Mouse (Mus musculus): ENCODE results near the gene Ppp1r37. TPM values are rescaled to one million over a fixed set of nuclear protein-coding genes. Genes with fewer than 3 reads are reported as not detected.

The Ppp1r37 gene
- 121 TPM for polyA plus RNA-seq (2015; fragmentation: Illumina TruSeq; extraction: RNeasy Lipid Tissue Mini Kit (QIAGEN cat#74804); ENCODE audit: low read depth, low replicate concordance)

GRCm38 (mm10) chr7:19562643-19563410 is at the start of gene Ppp1r37:
Gene Ppp1r37 (minus strand): TSS chr7:19563076.

GRCm38 (mm10) chr7:19603849-19604605 is 41.2 kb upstream of the Ppp1r37 start, which contains the start of gene Clasrp:
Gene Clasrp (minus strand): TSS chr7:19604486.

GRCm38 (mm10) chr7:19577141-19577852 is 14.4 kb upstream of the Ppp1r37 start, which contains the start of the genes Zfp296 and Gemin7:
Gene Zfp296 (plus strand): TSS chr7:19577287.
Gene Gemin7 (minus strand): TSS chr7:19577595.

GRCm38 (mm10) chr7:19517652-19518365 is 45.1 kb downstream of the Ppp1r37 start, which contains the start of gene Nkpd1:
Gene Nkpd1 (plus strand): TSS chr7:19517838.

DNA sequence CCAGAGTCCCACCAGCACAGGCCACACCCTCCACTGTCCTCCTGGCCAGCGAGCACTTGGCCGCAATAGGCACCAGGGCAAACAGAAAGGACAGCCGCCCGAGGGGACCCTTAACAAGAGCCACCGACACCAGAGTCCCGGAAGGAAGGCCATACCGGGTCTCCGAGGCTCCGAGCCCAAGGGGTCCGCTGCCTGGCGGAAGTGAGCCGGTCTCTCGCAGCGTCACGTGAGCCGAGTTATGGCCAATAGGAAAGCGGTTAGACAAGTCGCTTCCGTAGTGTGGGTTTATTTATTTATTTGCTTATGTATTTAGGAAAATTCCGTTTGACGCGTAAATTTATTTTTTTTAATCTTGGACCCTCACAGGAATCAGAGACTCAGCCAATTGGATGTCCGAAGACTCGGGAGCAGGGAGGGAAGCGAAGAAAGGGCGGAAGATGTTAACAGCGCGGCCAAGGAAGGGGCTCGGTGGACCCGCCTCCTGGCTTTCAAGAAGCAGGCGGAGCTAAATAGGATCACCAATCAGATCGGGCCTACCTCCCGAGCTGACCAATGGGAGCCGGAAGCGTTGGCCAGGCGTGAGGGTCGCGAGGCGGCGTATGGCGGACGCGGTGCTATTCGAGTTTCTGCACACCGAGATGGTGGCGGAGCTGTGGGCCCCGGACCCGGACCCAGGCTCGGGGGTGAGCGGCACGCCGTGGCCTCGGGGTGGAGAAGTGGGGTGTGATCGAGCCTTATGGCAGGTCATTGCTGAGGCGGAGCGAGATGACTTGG is 54.5 kb downstream of the Ppp1r37 start, which contains the start of the genes Bloc1s3 and Trappc6a:
Bloc1s3 (minus strand) TSS at position 218 of the 774 bp plus-strand sequence.
Trappc6a (plus strand) TSS at position 246 of the 774 bp plus-strand sequence.

Other genes starting within 250 kb of the Ppp1r37 start
- 39.0 TPM for gene Ercc1, start 218.3 kb downstream of the Ppp1r37 start, polyA plus RNA-seq (2015; fragmentation: Illumina TruSeq; extraction: RNeasy Lipid Tissue Mini Kit (QIAGEN cat#74804); ENCODE audit: low read depth, low replicate concordance)
- 17.9 TPM for gene Cd3eap, start 203.6 kb downstream of the Ppp1r37 start, polyA plus RNA-seq (2015; fragmentation: Illumina TruSeq; extraction: RNeasy Lipid Tissue Mini Kit (QIAGEN cat#74804); ENCODE audit: low read depth, low replicate concordance)
- gene Ppp1r13l, start 203.3 kb downstream of the Ppp1r37 start, polyA plus RNA-seq (2015; fragmentation: Illumina TruSeq; extraction: RNeasy Lipid Tissue Mini Kit (QIAGEN cat#74804); ENCODE audit: low read depth, low replicate concordance), result 2.5 TPM
- 28.2 TPM for gene Ercc2, start 181.1 kb downstream of the Ppp1r37 start, polyA plus RNA-seq (2015; fragmentation: Illumina TruSeq; extraction: RNeasy Lipid Tissue Mini Kit (QIAGEN cat#74804); ENCODE audit: low read depth, low replicate concordance)
- gene Klc3, start 159.0 kb downstream of the Ppp1r37 start, polyA plus RNA-seq (2015; fragmentation: Illumina TruSeq; extraction: RNeasy Lipid Tissue Mini Kit (QIAGEN cat#74804); ENCODE audit: low read depth, low replicate concordance), result 2.6 TPM
- 0.62 TPM for gene Ckm, start 158.3 kb downstream of the Ppp1r37 start, polyA plus RNA-seq (2015; fragmentation: Illumina TruSeq; extraction: RNeasy Lipid Tissue Mini Kit (QIAGEN cat#74804); ENCODE audit: low read depth, low replicate concordance)
- gene Mark4, start 104.3 kb downstream of the Ppp1r37 start, polyA plus RNA-seq (2015; fragmentation: Illumina TruSeq; extraction: RNeasy Lipid Tissue Mini Kit (QIAGEN cat#74804); ENCODE audit: low read depth, low replicate concordance), result 41.6 TPM
- 0.21 TPM for gene Exoc3l2, start 99.7 kb downstream of the Ppp1r37 start, polyA plus RNA-seq (2015; fragmentation: Illumina TruSeq; extraction: RNeasy Lipid Tissue Mini Kit (QIAGEN cat#74804); ENCODE audit: low read depth, low replicate concordance)
- 7.8 TPM for gene Bloc1s3, start 54.7 kb downstream of the Ppp1r37 start, polyA plus RNA-seq (2015; fragmentation: Illumina TruSeq; extraction: RNeasy Lipid Tissue Mini Kit (QIAGEN cat#74804); ENCODE audit: low read depth, low replicate concordance)
- gene Trappc6a, start 54.7 kb downstream of the Ppp1r37 start, polyA plus RNA-seq (2015; fragmentation: Illumina TruSeq; extraction: RNeasy Lipid Tissue Mini Kit (QIAGEN cat#74804); ENCODE audit: low read depth, low replicate concordance), result 20.7 TPM
- gene Nkpd1, start 45.2 kb downstream of the Ppp1r37 start, polyA plus RNA-seq (2015; fragmentation: Illumina TruSeq; extraction: RNeasy Lipid Tissue Mini Kit (QIAGEN cat#74804); ENCODE audit: low read depth, low replicate concordance), result 0.51 TPM
- gene Zfp296, start 14.2 kb upstream of the Ppp1r37 start, polyA plus RNA-seq (2015; fragmentation: Illumina TruSeq; extraction: RNeasy Lipid Tissue Mini Kit (QIAGEN cat#74804); ENCODE audit: low read depth, low replicate concordance), result 2.2 TPM
- 70.4 TPM for gene Gemin7, start 14.5 kb upstream of the Ppp1r37 start, polyA plus RNA-seq (2015; fragmentation: Illumina TruSeq; extraction: RNeasy Lipid Tissue Mini Kit (QIAGEN cat#74804); ENCODE audit: low read depth, low replicate concordance)
- 61.8 TPM for gene Clasrp, start 41.4 kb upstream of the Ppp1r37 start, polyA plus RNA-seq (2015; fragmentation: Illumina TruSeq; extraction: RNeasy Lipid Tissue Mini Kit (QIAGEN cat#74804); ENCODE audit: low read depth, low replicate concordance)
- 5.4 TPM for gene Relb, start 66.4 kb upstream of the Ppp1r37 start, polyA plus RNA-seq (2015; fragmentation: Illumina TruSeq; extraction: RNeasy Lipid Tissue Mini Kit (QIAGEN cat#74804); ENCODE audit: low read depth, low replicate concordance)
- gene Clptm1, start 102.0 kb upstream of the Ppp1r37 start, polyA plus RNA-seq (2015; fragmentation: Illumina TruSeq; extraction: RNeasy Lipid Tissue Mini Kit (QIAGEN cat#74804); ENCODE audit: low read depth, low replicate concordance), result 134 TPM
- not detected for gene Apoc2, start 114.9 kb upstream of the Ppp1r37 start, polyA plus RNA-seq (2015; fragmentation: Illumina TruSeq; extraction: RNeasy Lipid Tissue Mini Kit (QIAGEN cat#74804); ENCODE audit: low read depth, low replicate concordance)
- not detected for gene Gm44805, start 118.3 kb upstream of the Ppp1r37 start, polyA plus RNA-seq (2015; fragmentation: Illumina TruSeq; extraction: RNeasy Lipid Tissue Mini Kit (QIAGEN cat#74804); ENCODE audit: low read depth, low replicate concordance)
- gene Apoc4, start 118.4 kb upstream of the Ppp1r37 start, polyA plus RNA-seq (2015; fragmentation: Illumina TruSeq; extraction: RNeasy Lipid Tissue Mini Kit (QIAGEN cat#74804); ENCODE audit: low read depth, low replicate concordance), result not detected
- 12.2 TPM for gene Apoc1, start 129.6 kb upstream of the Ppp1r37 start, polyA plus RNA-seq (2015; fragmentation: Illumina TruSeq; extraction: RNeasy Lipid Tissue Mini Kit (QIAGEN cat#74804); ENCODE audit: low read depth, low replicate concordance)
- gene Apoe, start 136.1 kb upstream of the Ppp1r37 start, polyA plus RNA-seq (2015; fragmentation: Illumina TruSeq; extraction: RNeasy Lipid Tissue Mini Kit (QIAGEN cat#74804); ENCODE audit: low read depth, low replicate concordance), result 3,083 TPM
- gene Tomm40, start 152.4 kb upstream of the Ppp1r37 start, polyA plus RNA-seq (2015; fragmentation: Illumina TruSeq; extraction: RNeasy Lipid Tissue Mini Kit (QIAGEN cat#74804); ENCODE audit: low read depth, low replicate concordance), result 89.9 TPM
- gene Nectin2, start 187.4 kb upstream of the Ppp1r37 start, polyA plus RNA-seq (2015; fragmentation: Illumina TruSeq; extraction: RNeasy Lipid Tissue Mini Kit (QIAGEN cat#74804); ENCODE audit: low read depth, low replicate concordance), result 7.5 TPM
- gene Bcam, start 207.9 kb upstream of the Ppp1r37 start, polyA plus RNA-seq (2015; fragmentation: Illumina TruSeq; extraction: RNeasy Lipid Tissue Mini Kit (QIAGEN cat#74804); ENCODE audit: low read depth, low replicate concordance), result 16.0 TPM
- gene Cblc, start 233.7 kb upstream of the Ppp1r37 start, polyA plus RNA-seq (2015; fragmentation: Illumina TruSeq; extraction: RNeasy Lipid Tissue Mini Kit (QIAGEN cat#74804); ENCODE audit: low read depth, low replicate concordance), result not detected

Measured in brain, adult 10 weeks (tissue).